Mouse (Mus musculus) embryonic facial prominence, embryonic 13.5 days (tissue): ENCODE measurements around the gene Fbxo9. TPM values are rescaled to one million over a fixed set of nuclear protein-coding genes. Genes with fewer than 3 reads are reported as not detected.

Experiments
- ATAC-seq: fragments of 200-750 bp; cut with Nextera tagmentation; 2 replicates; pipeline ENCODE4 v1.8.0; 2017; ENCODE audit warnings: low read depth; ENCODE audit not compliant: insufficient number of reproducible peaks, insufficient read depth, low FRiP score, low TSS enrichment
- H3K27ac ChIP-seq: fragments of 300-500 bp; sonication (generic); 2 replicates; pipeline ENCODE4 v1.5.1; 2015; ENCODE audit warnings: moderate library complexity, mild to moderate bottlenecking, inconsistent platforms
- H3K27me3 ChIP-seq: fragments of 300-500 bp; sonication (generic); 2 replicates; pipeline ENCODE4 v1.6.1; 2015; ENCODE audit warnings: mild to moderate bottlenecking, inconsistent platforms
- H3K36me3 ChIP-seq: fragments of 300-500 bp; sonication (generic); 2 replicates; pipeline ENCODE4 v1.6.1; 2015; ENCODE audit warnings: mild to moderate bottlenecking, inconsistent platforms
- H3K4me1 ChIP-seq: fragments of 300-500 bp; sonication (generic); 2 replicates; pipeline ENCODE4 v1.6.1; 2015; ENCODE audit warnings: inconsistent platforms
- H3K4me2 ChIP-seq: fragments of 300-500 bp; sonication (generic); 2 replicates; pipeline ENCODE4 v1.6.1; 2015; ENCODE audit warnings: moderate library complexity, mild to moderate bottlenecking, inconsistent platforms
- H3K4me3 ChIP-seq: fragments of 300-500 bp; sonication (generic); 2 replicates; pipeline ENCODE4 v1.5.1; 2015; ENCODE audit warnings: mild to moderate bottlenecking, inconsistent platforms
- H3K9ac ChIP-seq: fragments of 300-500 bp; sonication (generic); 2 replicates; pipeline ENCODE4 v1.6.1; 2015; ENCODE audit warnings: mild to moderate bottlenecking, inconsistent platforms
- H3K9me3 ChIP-seq: fragments of 300-500 bp; sonication (generic); 2 replicates; pipeline ENCODE4 v1.6.1; 2016; ENCODE audit warnings: inconsistent platforms
- WGBS: fragments of 180-500 bp; shearing (Covaris S2); methylation state at CpG from one replicate; pipeline ENCODE4 v1.1.7; 2015; ENCODE audit warnings: mixed read lengths; 5-methylcytosine and 5-hydroxymethylcytosine counted together
- polyA plus RNA-seq: library from polyadenylated mRNA; unstranded; fragments of >200 nt; fragmentation: Nextera tagmentation; extraction: Ambion mirVana; gene quantifications from 2 replicates; pipeline ENCODE4 v1.2.1, GENCODE M21; 2015

Gene Fbxo9
- polyA plus RNA-seq, 1 experiment from 2014 or later = 36.0 TPM

GRCm38 (mm10) chr9:78062392-78062791 is 46.5 kb downstream of the Fbxo9 start:
- no peaks in the 10 kb centered on the region for H3K36me3 ChIP-seq
- no peak overlapping the region for H3K9ac ChIP-seq
- H3K27me3 ChIP-seq = no peaks in the 10 kb centered on the region
- H3K4me1 ChIP-seq = peaks cover 14% of the 10 kb centered on the region
- no peak overlapping the region for H3K27ac ChIP-seq
- no peak for ATAC-seq
- 84% methylated on average over 9 of the region's 9 CpGs for WGBS
- no peaks in the 10 kb centered on the region for H3K9me3 ChIP-seq
- no peak overlapping the region for H3K4me2 ChIP-seq
- H3K4me3 ChIP-seq = no peak overlapping the region

GRCm38 (mm10) chr9:78059525-78060120 is 49.2 kb downstream of the Fbxo9 start:
- no peak overlapping the region for H3K9ac ChIP-seq
- peaks cover 13% of the 10 kb centered on the region for H3K4me1 ChIP-seq
- no peak overlapping the region for H3K4me2 ChIP-seq
- H3K4me3 ChIP-seq = no peak overlapping the region
- ATAC-seq = no peak
- H3K27ac ChIP-seq = no peak overlapping the region
- H3K9me3 ChIP-seq = no peaks in the 10 kb centered on the region
- H3K27me3 ChIP-seq = no peaks in the 10 kb centered on the region
- 77% methylated on average over 16 of the region's 16 CpGs for WGBS
- no peaks in the 10 kb centered on the region for H3K36me3 ChIP-seq

- no peak for ATAC-seq
- Histone ChIP-seq H3K4me1 (no peaks in the 10 kb centered on the region), H3K4me3 (no peak overlapping the region), H3K27me3 (no peaks in the 10 kb centered on the region), H3K9ac (no peak overlapping the region), H3K36me3 (no peaks in the 10 kb centered on the region), H3K9me3 (no peaks in the 10 kb centered on the region), H3K4me2 (no peak overlapping the region), H3K27ac (no peak overlapping the region)
- 88% methylated on average over 3 of the region's 3 CpGs for WGBS
Observed at GRCm38 (mm10) chr9:78054298-78054697, 54.6 kb downstream of the Fbxo9 start.

- Histone ChIP-seq H3K27me3 (no peaks in the 10 kb centered on the region), H3K9me3 (no peaks in the 10 kb centered on the region), H3K36me3 (no peaks in the 10 kb centered on the region), H3K4me1 (no peaks in the 10 kb centered on the region), H3K27ac (no peak overlapping the region), H3K4me3 (no peak overlapping the region), H3K4me2 (no peak overlapping the region), H3K9ac (no peak overlapping the region)
- WGBS = 60% methylated on average over 8 of the region's 8 CpGs
- ATAC-seq = no peak
Observed at GRCm38 (mm10) chr9:78053821-78054220, 55.0 kb downstream of the Fbxo9 start.

- Histone ChIP-seq H3K36me3 (no peaks in the 10 kb centered on the region), H3K4me2 (no peak within 1 kb of the TSS), H3K27ac (no peak within 1 kb of the TSS), H3K27me3 (no peaks in the 10 kb centered on the region), H3K9ac (no peak within 1 kb of the TSS), H3K4me3 (no peak within 1 kb of the TSS), H3K9me3 (no peaks in the 10 kb centered on the region), H3K4me1 (no peaks in the 10 kb centered on the region)
- WGBS = 46% methylated on average over 3 of the region's 3 CpGs
- ATAC-seq = no peak
Observed at GRCm38 (mm10) chr9:78051677-78052076, 57.2 kb downstream of the Fbxo9 start, which contains the start of gene Gcm1. TSS of gene Gcm1 (plus strand) at chr9:78051924.

GRCm38 (mm10) chr9:78050452-78050970 is 58.4 kb downstream of the Fbxo9 start:
- no peak overlapping the region for H3K4me2 ChIP-seq
- H3K4me3 ChIP-seq = no peak overlapping the region
- H3K27ac ChIP-seq = no peak overlapping the region
- no peaks in the 10 kb centered on the region; the same call in 1 of the 2 replicates for H3K4me1 ChIP-seq
- no peaks in the 10 kb centered on the region for H3K9me3 ChIP-seq
- 37% methylated on average over 5 of the region's 5 CpGs for WGBS
- no peak overlapping the region for H3K9ac ChIP-seq
- no peak for ATAC-seq
- H3K27me3 ChIP-seq = no peaks in the 10 kb centered on the region
- no peaks in the 10 kb centered on the region for H3K36me3 ChIP-seq

GRCm38 (mm10) chr9:78046755-78047154 is 62.1 kb downstream of the Fbxo9 start:
- H3K9ac ChIP-seq = no peak overlapping the region
- H3K4me2 ChIP-seq = peak overlapping the region; percentile 16
- H3K9me3 ChIP-seq = no peaks in the 10 kb centered on the region
- ATAC-seq = no peak
- no peaks in the 10 kb centered on the region for H3K36me3 ChIP-seq
- peaks cover 6% of the 10 kb centered on the region for H3K4me1 ChIP-seq
- no peak overlapping the region for H3K27ac ChIP-seq
- H3K27me3 ChIP-seq = no peaks in the 10 kb centered on the region
- H3K4me3 ChIP-seq = no peak overlapping the region
- whole genome bisulfite sequencing = 47% methylated on average over 20 of the region's 20 CpGs

GRCm38 (mm10) chr9:78045171-78045570 is 63.7 kb downstream of the Fbxo9 start:
- Histone ChIP-seq H3K36me3 (no peaks in the 10 kb centered on the region), H3K9me3 (no peaks in the 10 kb centered on the region), H3K27ac (no peak overlapping the region), H3K4me3 (no peak overlapping the region), H3K9ac (no peak overlapping the region), H3K27me3 (no peaks in the 10 kb centered on the region), H3K4me1 (peaks cover 6% of the 10 kb centered on the region), H3K4me2 (no peak overlapping the region)
- 36% methylated on average over 6 of the region's 6 CpGs for WGBS
- no peak for ATAC-seq

- Histone ChIP-seq H3K9ac (no peak overlapping the region), H3K4me2 (no peak overlapping the region), H3K27ac (no peak overlapping the region), H3K36me3 (no peaks in the 10 kb centered on the region), H3K4me3 (no peak overlapping the region), H3K9me3 (no peaks in the 10 kb centered on the region), H3K4me1 (no peaks in the 10 kb centered on the region), H3K27me3 (no peaks in the 10 kb centered on the region)
- no peak for ATAC-seq
- WGBS = 40% methylated on average over 18 of the region's 18 CpGs
Observed at GRCm38 (mm10) chr9:78038755-78039489, 69.9 kb downstream of the Fbxo9 start.

- Histone ChIP-seq H3K27ac (no peak overlapping the region), H3K9ac (no peak overlapping the region), H3K36me3 (no peaks in the 10 kb centered on the region), H3K4me2 (no peak overlapping the region), H3K4me1 (no peaks in the 10 kb centered on the region), H3K9me3 (no peaks in the 10 kb centered on the region), H3K4me3 (no peak overlapping the region), H3K27me3 (no peaks in the 10 kb centered on the region)
- WGBS = 85% methylated on average over 8 of the region's 8 CpGs
- no peak for ATAC-seq
Observed at GRCm38 (mm10) chr9:78035831-78036230, 73.0 kb downstream of the Fbxo9 start.

GRCm38 (mm10) chr9:78035296-78035695 is 73.6 kb downstream of the Fbxo9 start:
- WGBS = 81% methylated on average over 5 of the region's 5 CpGs
- Histone ChIP-seq H3K4me2 (no peak overlapping the region), H3K27me3 (no peaks in the 10 kb centered on the region), H3K4me1 (no peaks in the 10 kb centered on the region), H3K4me3 (no peak overlapping the region), H3K9ac (no peak overlapping the region), H3K9me3 (no peaks in the 10 kb centered on the region), H3K27ac (no peak overlapping the region), H3K36me3 (no peaks in the 10 kb centered on the region)
- ATAC-seq = no peak

GRCm38 (mm10) chr9:78032930-78033329 is 75.9 kb downstream of the Fbxo9 start:
- H3K27ac ChIP-seq = no peak overlapping the region
- 89% methylated on average over 4 of the region's 4 CpGs for WGBS
- ATAC-seq = no peak
- no peak overlapping the region for H3K4me2 ChIP-seq
- no peaks in the 10 kb centered on the region for H3K9me3 ChIP-seq
- no peak overlapping the region for H3K9ac ChIP-seq
- H3K27me3 ChIP-seq = no peaks in the 10 kb centered on the region
- H3K4me3 ChIP-seq = no peak overlapping the region
- no peaks in the 10 kb centered on the region for H3K4me1 ChIP-seq
- no peaks in the 10 kb centered on the region for H3K36me3 ChIP-seq
